Mouse (Mus musculus): ENCODE data around the gene Lztfl1. TPM values are rescaled to one million over a fixed set of nuclear protein-coding genes. Genes with fewer than 3 reads are reported as not detected.
"Not testable (repeated sequence)": the region's sequence is repeated elsewhere in the genome, so short reads cannot be mapped to it uniquely, and the experiment has no call there.

The Lztfl1 gene
- 10 to 100 TPM; 42.6 to 42.7 TPM for total RNA-seq (2021)

DNA sequence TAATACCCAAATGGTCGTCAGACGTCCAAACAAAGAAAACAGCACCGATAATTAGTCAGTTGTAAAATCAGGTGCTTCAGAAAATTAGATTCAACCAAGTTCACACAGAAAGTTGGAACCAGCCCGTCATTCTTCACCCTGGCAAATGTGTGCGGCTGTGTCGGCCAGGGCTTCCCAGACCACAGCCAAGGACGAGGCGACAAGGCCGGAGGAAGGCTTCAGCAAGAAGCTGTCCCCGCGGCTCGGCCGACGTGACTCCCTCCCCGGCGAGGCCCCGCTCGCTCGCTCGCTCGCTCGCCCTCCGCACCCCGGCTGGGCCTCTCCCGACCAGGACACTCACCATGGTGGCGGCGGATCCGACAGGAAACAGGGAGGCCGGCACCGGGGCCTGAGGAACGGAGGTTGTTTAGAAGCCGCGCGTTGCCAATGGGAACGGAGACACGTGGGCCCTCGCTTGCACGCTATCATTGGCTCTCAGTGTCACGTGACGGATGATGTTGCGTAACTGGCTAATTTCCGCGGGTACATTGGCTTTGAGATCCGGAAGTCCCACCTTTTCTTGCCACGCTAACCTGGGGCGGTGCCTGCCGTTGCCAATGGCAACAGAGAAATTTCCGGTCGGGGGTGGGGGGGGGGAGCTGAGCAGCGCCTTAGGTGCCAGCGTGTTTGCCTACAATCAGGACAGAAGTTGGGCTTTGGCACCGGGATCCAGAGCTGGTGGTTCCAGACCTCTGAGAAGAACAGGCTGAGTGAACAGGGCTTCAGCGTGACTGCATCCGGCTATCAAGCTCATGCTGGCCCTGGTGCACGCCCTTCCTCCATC is at the start of gene Lztfl1:
TSS of gene Lztfl1 (minus strand) at position 512 of the 823 bp plus-strand sequence.
- peak; percentile 93 to 94 for DNase-seq
- intact Hi-C loops (cut with DNase I): loop anchor here (2.0 kb wide), 1 partner anchor 77 kb away; no protein-coding TSS in a partner anchor

GRCm38 (mm10) chr9:123766996-123767395 is 49.5 kb upstream of the Lztfl1 start:
- intact Hi-C loops (cut with DNase I): no loop called here
- DNase-seq: no peak

GRCm38 (mm10) chr9:123763771-123764170 is 46.3 kb upstream of the Lztfl1 start:
- intact Hi-C loops (cut with DNase I): no loop called here

GRCm38 (mm10) chr9:123762886-123763285 is 45.4 kb upstream of the Lztfl1 start:
- intact Hi-C loops (cut with DNase I): no loop called here
- DNase-seq: no peak

More at GRCm38 (mm10) chr9:123763771-123764170, 46.3 kb upstream of the Lztfl1 start:
- no peak for DNase-seq

DNA sequence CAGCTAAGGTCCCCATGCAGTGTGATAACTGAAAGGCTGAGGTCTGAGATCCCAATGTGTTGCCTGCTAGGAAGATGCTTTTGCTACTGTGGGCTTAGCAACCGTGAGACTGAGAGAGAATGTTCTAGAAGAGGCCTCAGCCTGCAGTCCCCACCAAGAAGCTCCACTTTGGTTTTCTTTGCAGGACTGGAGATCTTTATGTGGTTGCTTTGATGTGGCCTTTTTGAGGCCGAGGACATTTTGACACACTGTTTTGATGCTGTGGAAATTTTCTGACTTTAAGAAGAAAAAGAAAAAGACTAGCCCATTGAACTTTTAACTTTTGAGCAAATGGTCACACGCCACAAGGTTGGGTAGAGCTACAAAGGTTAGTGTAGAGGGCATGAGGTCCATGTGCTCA is 43.3 kb upstream of the Lztfl1 start:
- DNase-seq: no peak
- intact Hi-C loops (cut with DNase I): no loop called here

DNA sequence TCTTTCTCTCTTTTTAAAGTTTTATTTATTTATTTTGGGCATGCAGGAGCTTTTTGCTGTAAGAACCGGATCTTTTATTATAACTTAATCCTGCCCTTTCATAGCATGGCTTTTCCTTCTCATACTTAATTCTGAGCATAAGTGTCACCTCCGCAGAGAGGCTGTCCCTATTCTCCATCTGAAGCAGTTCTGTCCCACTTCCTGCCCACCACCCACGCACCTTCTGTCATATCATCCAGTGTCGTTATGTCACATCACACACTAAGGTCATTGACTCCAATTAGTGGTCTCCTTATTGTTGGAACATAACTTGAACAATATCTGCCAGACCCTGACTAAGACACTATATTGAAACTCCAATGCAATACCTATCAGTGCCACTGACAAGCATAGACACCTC is 41.1 kb upstream of the Lztfl1 start:
- DNase-seq: no peak
- intact Hi-C loops (cut with DNase I): no loop called here

DNA sequence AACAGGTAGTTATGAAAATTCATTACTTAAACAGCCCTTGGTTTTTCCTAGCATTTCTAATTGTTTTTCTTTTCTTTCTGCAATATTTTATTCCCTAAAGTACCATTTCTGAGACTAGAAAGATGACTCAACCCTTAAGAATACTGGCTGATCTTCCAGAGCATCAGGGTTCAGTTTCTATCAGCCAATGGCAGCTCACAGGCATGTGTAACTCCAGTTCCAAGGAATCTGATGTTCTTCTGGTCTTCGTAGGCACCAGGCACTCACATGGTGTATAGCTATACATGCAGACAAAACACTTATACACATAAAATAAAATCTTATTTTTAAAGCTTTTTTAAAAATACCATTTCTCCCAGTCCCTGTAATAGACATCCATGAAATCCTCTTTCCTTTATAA is 40.7 kb upstream of the Lztfl1 start:
- intact Hi-C loops (cut with DNase I): no loop called here
- DNase-seq: no peak

GRCm38 (mm10) chr9:123757326-123757725 is 39.8 kb upstream of the Lztfl1 start:
- no peak for DNase-seq
- intact Hi-C loops (cut with DNase I): no loop called here

- no peak for DNase-seq
Observed at GRCm38 (mm10) chr9:123756752-123757151, 39.3 kb upstream of the Lztfl1 start.

DNA sequence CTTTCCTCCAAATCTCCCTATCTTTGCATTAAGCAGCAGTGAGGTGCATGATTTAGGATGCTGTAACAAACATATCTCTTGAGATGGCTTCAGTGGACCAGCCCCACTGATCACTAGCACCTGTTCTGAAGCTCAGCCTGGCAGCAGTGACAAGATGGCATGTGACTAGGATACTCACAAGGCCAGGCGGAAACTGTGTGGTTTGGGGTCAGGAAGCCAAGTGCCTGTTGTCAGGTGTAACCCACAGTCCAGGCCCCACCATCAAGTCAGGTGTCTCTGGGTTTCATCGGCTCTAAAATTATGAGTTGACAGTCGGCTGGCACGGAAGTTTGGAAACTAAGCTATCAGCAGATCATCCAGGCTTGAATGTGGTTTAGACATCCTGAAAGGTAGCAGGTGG is 36.8 kb upstream of the Lztfl1 start:
- DNase-seq: no peak
- intact Hi-C loops (cut with DNase I): no loop called here

More at GRCm38 (mm10) chr9:123756752-123757151, 39.3 kb upstream of the Lztfl1 start:
- intact Hi-C loops (cut with DNase I): no loop called here

- DNase-seq; intact Hi-C loops (cut with DNase I): not testable (repeated sequence)
Observed at GRCm38 (mm10) chr9:123749687-123750086, 32.2 kb upstream of the Lztfl1 start.

DNA sequence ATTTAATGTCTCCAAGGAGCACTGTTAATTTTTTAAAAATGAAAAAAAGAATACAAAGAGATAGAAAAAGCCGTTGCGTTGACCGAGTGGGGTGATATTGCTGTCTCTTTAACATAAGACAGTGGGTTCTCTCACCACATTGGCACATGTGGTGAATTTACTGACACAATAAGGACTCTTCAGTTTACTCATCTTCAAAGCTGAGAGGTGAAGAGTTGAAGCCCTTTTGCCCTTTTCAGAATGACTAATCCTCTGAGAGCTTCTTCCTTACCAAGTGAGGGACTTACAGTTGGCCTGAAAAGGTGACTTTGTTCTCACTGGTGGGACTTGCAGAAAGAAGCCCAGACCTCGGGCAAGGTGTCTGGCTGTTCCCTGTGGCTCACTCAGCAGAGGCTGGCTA is 23.3 kb upstream of the Lztfl1 start:
- intact Hi-C loops (cut with DNase I): no loop called here
- no peak for DNase-seq

GRCm38 (mm10) chr9:123734133-123734532 is 16.6 kb upstream of the Lztfl1 start:
- intact Hi-C loops (cut with DNase I): no loop called here
- no peak for DNase-seq

- intact Hi-C loops (cut with DNase I): no loop called here
- no peak for DNase-seq
Observed at GRCm38 (mm10) chr9:123731271-123731670, 13.8 kb upstream of the Lztfl1 start.

DNA sequence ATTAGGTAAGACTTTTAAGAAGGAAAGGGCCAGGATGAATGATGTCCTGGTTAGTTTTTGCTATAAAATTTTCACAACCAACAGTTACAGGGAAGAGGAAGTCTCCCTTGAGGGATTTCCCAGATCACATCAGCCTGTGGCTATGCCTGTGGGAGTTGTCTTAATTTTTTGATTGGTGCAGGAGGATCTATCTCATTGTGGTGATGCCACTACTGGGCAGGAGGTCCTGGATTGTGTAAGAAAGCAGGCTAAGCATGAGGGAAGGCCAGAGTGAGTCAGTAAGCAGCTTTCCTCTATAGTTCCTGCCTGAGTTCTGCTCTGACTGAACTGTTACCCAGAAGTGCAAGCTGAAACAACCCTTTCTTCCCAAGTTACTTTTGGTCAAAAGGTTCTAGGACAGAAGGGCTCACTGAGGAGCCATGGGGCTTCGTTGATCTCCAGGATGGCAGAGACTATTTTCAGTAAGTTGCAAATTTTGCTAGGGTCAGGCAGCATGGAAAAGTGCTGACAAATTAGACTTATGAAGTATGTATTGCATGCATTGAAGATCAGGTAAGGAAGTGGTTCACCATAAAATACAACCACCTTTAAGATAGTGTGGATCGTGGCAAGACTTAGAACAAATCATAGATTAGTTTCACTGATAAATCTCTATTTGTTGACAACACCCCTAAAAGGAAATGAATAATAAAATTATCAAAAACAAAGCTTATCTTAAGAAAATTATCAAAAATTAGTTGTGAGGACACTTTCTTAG is 5.4 kb upstream of the Lztfl1 start:
- intact Hi-C loops (cut with DNase I): loop anchor here (5.0 kb wide), 1 partner anchor 124 kb away; no protein-coding TSS in a partner anchor
- DNase-seq: no peak

DNA sequence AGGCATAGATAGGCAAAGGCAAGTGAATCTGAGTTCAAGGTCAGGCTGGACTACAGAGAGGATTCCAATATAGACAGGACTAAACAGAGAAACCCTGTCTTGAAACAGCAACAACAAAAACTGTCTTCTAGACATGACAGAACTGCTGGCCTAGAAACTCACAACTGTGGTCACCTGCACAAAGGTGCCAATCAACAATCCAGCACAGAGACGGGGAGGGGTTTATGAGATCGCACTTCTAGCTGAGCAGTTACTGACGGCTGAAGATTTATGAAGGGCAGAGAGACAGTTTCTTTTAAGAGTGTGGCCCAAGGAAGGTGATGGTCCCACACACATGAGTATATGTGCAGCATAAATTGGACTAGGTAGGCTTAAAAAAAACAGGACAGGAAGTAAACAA is 1.2 kb downstream of the Lztfl1 start:
- intact Hi-C loops (cut with DNase I): loop anchor here (2.0 kb wide), 1 partner anchor 78 kb away; no protein-coding TSS in a partner anchor
- DNase-seq: no peak

GRCm38 (mm10) chr9:123713111-123713510 is 4.4 kb downstream of the Lztfl1 start:
- DNase-seq: no peak
- intact Hi-C loops (cut with DNase I): no loop called here

GRCm38 (mm10) chr9:123709226-123709625 is 8.3 kb downstream of the Lztfl1 start:
- no peak for DNase-seq
- intact Hi-C loops (cut with DNase I): loop anchor here (5.0 kb wide), 1 partner anchor 72 kb away; no protein-coding TSS in a partner anchor

DNA sequence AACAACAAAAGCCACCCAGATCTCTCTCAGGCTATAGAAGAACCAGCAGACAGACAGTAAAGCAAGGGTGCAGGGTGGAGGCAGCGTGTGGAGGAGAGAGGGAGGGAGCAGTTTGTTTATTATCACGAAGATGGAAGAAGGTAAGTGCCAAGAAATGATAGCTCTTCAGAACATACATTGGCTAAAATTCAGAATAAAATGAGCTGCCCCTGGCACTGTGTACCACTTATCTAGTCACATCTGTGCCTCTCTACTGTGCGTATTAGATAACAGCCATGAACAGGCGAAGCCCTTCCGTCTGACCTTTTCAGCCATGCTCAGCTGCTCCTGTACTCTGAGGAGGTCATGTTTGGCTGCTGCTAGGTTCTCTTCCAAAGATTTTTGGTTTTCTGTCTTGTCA is 15.7 kb downstream of the Lztfl1 start:
- intact Hi-C loops (cut with DNase I): no loop called here
- DNase-seq: no peak

DNA sequence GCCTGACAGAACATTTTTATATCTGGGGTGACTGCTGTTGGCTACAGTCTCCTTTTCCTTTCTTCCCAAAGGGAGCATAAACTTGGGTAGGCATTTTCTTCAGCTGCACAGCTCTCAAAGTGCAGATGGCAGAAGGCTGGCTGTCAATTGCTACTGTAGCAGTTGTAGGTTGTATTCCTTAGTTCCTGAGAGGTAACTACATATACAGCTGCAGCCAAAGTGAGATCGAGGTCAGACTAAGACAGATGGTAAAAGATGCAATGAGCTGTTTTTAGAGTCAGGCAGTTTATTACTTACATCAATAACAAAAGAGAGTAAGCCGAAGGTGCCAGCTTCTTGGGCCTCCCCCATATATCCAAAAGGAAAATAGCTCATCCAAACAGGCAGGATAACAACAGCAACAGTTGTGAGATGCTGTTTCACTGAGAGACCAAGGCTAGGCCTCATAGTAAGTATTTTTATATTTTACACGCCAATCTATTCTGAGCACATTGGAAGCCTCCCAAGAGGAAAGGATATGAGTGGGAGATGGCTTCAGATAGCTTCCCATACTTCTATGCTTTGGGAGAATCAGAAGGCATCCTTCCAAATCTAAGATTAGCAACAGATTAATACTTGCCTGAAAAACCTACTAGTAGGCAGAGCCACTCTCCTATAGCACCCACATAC is 21.7 kb downstream of the Lztfl1 start:
- DNase-seq: no peak
- intact Hi-C loops (cut with DNase I): no loop called here

GRCm38 (mm10) chr9:123688227-123688626 is 29.3 kb downstream of the Lztfl1 start:
- intact Hi-C loops (cut with DNase I): no loop called here
- no peak for DNase-seq

All from heart, postnatal 36 days (tissue).